8 mouse cellular contexts compared by ENCODE assay signal in the genomic region with DNA sequence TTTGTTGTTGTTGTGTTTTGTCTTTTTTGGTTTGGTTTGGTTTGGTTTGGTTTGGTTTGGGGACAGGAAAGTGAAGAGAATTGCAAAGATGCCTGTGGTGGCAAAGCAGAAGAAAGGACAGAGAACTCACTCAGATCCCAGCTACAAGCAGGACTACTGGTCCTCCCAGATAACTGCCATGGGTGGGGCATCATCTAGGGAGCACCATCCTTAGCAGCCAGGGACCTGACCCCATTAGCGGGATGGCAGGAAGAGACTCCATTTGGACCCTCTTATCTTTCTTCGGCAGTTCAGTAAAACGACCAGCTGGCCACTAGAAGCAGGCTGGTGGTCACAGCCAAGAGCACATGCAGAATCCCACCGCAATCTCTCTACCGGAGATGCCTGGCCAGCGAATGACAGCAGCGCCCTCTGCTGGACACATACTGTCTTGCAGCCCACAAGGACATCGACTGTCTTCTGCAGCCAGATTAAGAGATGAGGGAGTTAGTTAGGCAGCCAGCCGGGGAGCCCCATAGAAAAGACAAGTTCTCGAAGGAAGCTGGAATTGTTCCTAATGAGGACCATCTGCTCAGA.
A peak's percentile ranks its signal among the peaks of the same experiment; 100 is the strongest.
DNase-seq lines count a peak whose midpoint lies in the region; ATAC-seq and TF ChIP-seq lines count a peak whose summit lies in the region.

No protein-coding gene starts in this region.

- H3K4me1 ChIP-seq in embryonic facial prominence, embryonic 14.5 days (ENCODE audit: control insufficient read depth, insufficient read depth, low read length), result no peaks in the 10 kb centered on the region
- no peaks in the 10 kb centered on the region for H3K4me1 ChIP-seq in heart, embryonic 14.5 days (ENCODE audit: control insufficient read depth in 2 of 2, insufficient read depth in 2 of 2, low read length in 2 of 2)
- no peaks in the 10 kb centered on the region for H3K4me1 ChIP-seq in liver, embryonic 14.5 days (replicated peaks; ENCODE audit: control insufficient read depth in 2 of 2, insufficient read depth in 2 of 2, low read length in 1 of 2)
- H3K4me1 ChIP-seq in neural tube, embryonic 14.5 days (ENCODE audit: control insufficient read depth, insufficient read depth, low read length), result no peaks in the 10 kb centered on the region

- no peak overlapping the region for H3K4me3 ChIP-seq in embryonic facial prominence, embryonic 14.5 days (ENCODE audit: low read depth, low read length)
- no peak overlapping the region for H3K4me3 ChIP-seq in heart, embryonic 14.5 days (ENCODE audit: control insufficient read depth in 1 of 2, insufficient read depth in 1 of 2, low read depth in 1 of 2, low read length in 2 of 2)
- no peak overlapping the region for H3K4me3 ChIP-seq in liver, embryonic 14.5 days (ENCODE audit: insufficient read depth in 1 of 2, low read depth in 2 of 2, low read length in 2 of 2)
- no peak overlapping the region for H3K4me3 ChIP-seq in neural tube, embryonic 14.5 days (ENCODE audit: low read depth, low read length)

- peak overlapping the region; percentile 19; the same call in 1 of the 2 replicates for H3K4me2 ChIP-seq in embryonic facial prominence, embryonic 14.5 days (ENCODE audit: low read depth, low read length)
- no peak overlapping the region for H3K4me2 ChIP-seq in heart, embryonic 14.5 days (ENCODE audit: low read length)
- no peak overlapping the region for H3K4me2 ChIP-seq in liver, embryonic 14.5 days (ENCODE audit: low read depth)
- no peak overlapping the region for H3K4me2 ChIP-seq in neural tube, embryonic 14.5 days (ENCODE audit: low read depth, low read length)

- no peaks in the 10 kb centered on the region for H3K27me3 ChIP-seq in embryonic facial prominence, embryonic 14.5 days (replicated peaks; ENCODE audit: control insufficient read depth, insufficient read depth, low read length)
- no peaks in the 10 kb centered on the region for H3K27me3 ChIP-seq in heart, embryonic 14.5 days (ENCODE audit: control insufficient read depth, insufficient read depth, low read length)
- H3K27me3 ChIP-seq in liver, embryonic 14.5 days (ENCODE audit: control insufficient read depth, insufficient read depth, low read length), result no peaks in the 10 kb centered on the region
- no peaks in the 10 kb centered on the region for H3K27me3 ChIP-seq in neural tube, embryonic 14.5 days (ENCODE audit: control insufficient read depth, insufficient read depth, low read length)

- no peaks in the 10 kb centered on the region for H3K36me3 ChIP-seq in embryonic facial prominence, embryonic 14.5 days (ENCODE audit: control insufficient read depth, insufficient read depth, low read length)
- no peaks in the 10 kb centered on the region for H3K36me3 ChIP-seq in heart, embryonic 14.5 days (ENCODE audit: control insufficient read depth, insufficient read depth, low read length)
- H3K36me3 ChIP-seq in liver, embryonic 14.5 days (replicated peaks; ENCODE audit: control insufficient read depth, insufficient read depth, low read depth), result no peaks in the 10 kb centered on the region
- no peaks in the 10 kb centered on the region for H3K36me3 ChIP-seq in neural tube, embryonic 14.5 days (ENCODE audit: control insufficient read depth, insufficient read depth, low read length)

- DNase-seq in A20 (ENCODE audit: low read depth, low spot score), result peak; percentile 76
- DNase-seq in adrenal gland, postnatal 4 days (ENCODE audit: low spot score in 2 of 2), result peak; percentile 27 to 42
- peak; percentile 68 for DNase-seq in embryonic facial prominence, embryonic 14.5 days (ENCODE audit: low spot score)
- DNase-seq in kidney, postnatal 14 days, result peak; percentile 72
- peak; percentile 7 to 22 (median 10) for DNase-seq in liver, embryonic 14.5 days (ENCODE audit: low read depth in 3 of 3, low spot score in 3 of 3)
- DNase-seq in thymus, postnatal 0 days (ENCODE audit: low spot score), result peak; percentile 69

- WGBS in embryonic facial prominence, embryonic 14.5 days, result 9% methylated on average over 10 of the region's 10 CpGs
- 8% methylated on average over 10 of the region's 10 CpGs for WGBS in heart, embryonic 14.5 days
- 9% methylated on average over 10 of the region's 10 CpGs for WGBS in liver, embryonic 14.5 days (ENCODE audit: insufficient replicate concordance)
- WGBS in neural tube, embryonic 14.5 days, result 11% methylated on average over 10 of the region's 10 CpGs

- no peak overlapping the region for H3K27ac ChIP-seq in embryonic facial prominence, embryonic 14.5 days (replicated peaks; ENCODE audit: low read depth, low read length)
- no peak overlapping the region for H3K27ac ChIP-seq in heart, embryonic 14.5 days (replicated peaks in 1 of 2; ENCODE audit: control insufficient read depth in 1 of 2, insufficient read depth in 1 of 2, low read depth in 2 of 2, low read length in 2 of 2)
- H3K27ac ChIP-seq in liver, embryonic 14.5 days, result no peak overlapping the region
- no peak overlapping the region for H3K27ac ChIP-seq in neural tube, embryonic 14.5 days (ENCODE audit: low read depth, low read length)

- no peaks in the 10 kb centered on the region for H3K9me3 ChIP-seq in embryonic facial prominence, embryonic 14.5 days (ENCODE audit: control insufficient read depth, low read length)
- no peaks in the 10 kb centered on the region for H3K9me3 ChIP-seq in heart, embryonic 14.5 days (ENCODE audit: control insufficient read depth, low read length)
- no peaks in the 10 kb centered on the region for H3K9me3 ChIP-seq in liver, embryonic 14.5 days (ENCODE audit: control insufficient read depth, low read length)
- H3K9me3 ChIP-seq in neural tube, embryonic 14.5 days (ENCODE audit: control insufficient read depth, low read length), result no peaks in the 10 kb centered on the region

- peak; percentile 55; the same call in 1 of the 2 replicates for ATAC-seq in embryonic facial prominence, embryonic 14.5 days (ENCODE audit: low read depth)
- ATAC-seq in heart, embryonic 14.5 days (ENCODE audit: insufficient number of reproducible peaks, insufficient read depth, low FRiP score, low read depth), result peak; percentile 21; the same call in 1 of the 2 replicates
- ATAC-seq in liver, embryonic 14.5 days (ENCODE audit: insufficient read depth), result no peak
- peak; percentile 70; the same call in 1 of the 2 replicates for ATAC-seq in neural tube, embryonic 14.5 days (ENCODE audit: low read depth)

- H3K9ac ChIP-seq in embryonic facial prominence, embryonic 14.5 days (ENCODE audit: low read depth, low read length), result no peak overlapping the region
- H3K9ac ChIP-seq in heart, embryonic 14.5 days (ENCODE audit: low read length), result no peak overlapping the region
- H3K9ac ChIP-seq in liver, embryonic 14.5 days (replicated peaks), result no peak overlapping the region
- no peak overlapping the region for H3K9ac ChIP-seq in neural tube, embryonic 14.5 days (replicated peaks; ENCODE audit: low read depth, low read length)

- TF ChIP-seq EP300 in liver, embryonic 14.5 days (IDR thresholded peaks at IDR 0.05; ENCODE audit: low read depth), result no peak

- peak; percentile 93 for TF ChIP-seq CTCF in liver, embryonic 14.5 days (IDR thresholded peaks at IDR 0.05; ENCODE audit: low read depth)

Comparison
In these comparisons a context has a peak if more than half of its experiments do, and no peak if none do; other contexts are left out.
1. DNase-seq: peak in every context shown above with its lines; median percentile 76 in A20; 72 in kidney, postnatal 14 days; 69 in thymus, postnatal 0 days; 68 in embryonic facial prominence, embryonic 14.5 days; 34 in adrenal gland, postnatal 4 days; 10 in liver, embryonic 14.5 days.